21 mouse cellular contexts compared by ENCODE assay signal in the genomic region with DNA sequence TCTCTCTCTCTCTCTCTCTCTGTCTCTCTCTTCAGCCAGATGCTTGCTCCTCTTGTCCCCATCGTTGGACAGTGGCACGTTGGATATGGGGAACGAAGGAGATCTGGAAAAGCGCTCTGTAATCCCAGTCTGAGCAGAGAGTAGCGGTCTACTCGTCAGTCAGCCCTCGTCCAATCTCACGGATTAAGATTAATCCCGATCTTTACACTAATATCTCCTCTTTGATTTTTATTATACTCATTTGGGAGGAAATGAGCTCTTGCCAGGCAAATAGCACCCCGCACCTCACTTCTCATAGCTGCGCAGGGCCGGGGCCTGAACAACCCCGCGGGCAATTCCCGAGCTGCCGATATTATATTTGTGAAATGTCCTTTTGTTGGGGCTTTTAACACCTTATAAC. TPM values are rescaled to one million over a fixed set of nuclear protein-coding genes. Genes with fewer than 3 reads are reported as not detected.
A peak's percentile ranks its signal among the peaks of the same experiment; 100 is the strongest.
DNase-seq lines count a peak whose midpoint lies in the region; ATAC-seq and TF ChIP-seq lines count a peak whose summit lies in the region.
"Had no signal": no experiment of that assay in that cellular context is flagged by ENCODE, and none has a peak within 500 bp of the region (broad histone marks: within the 10 kb centered on the region; RNA-seq: fewer than 3 reads in every experiment).

No protein-coding gene starts in this region.

- H3K4me3 ChIP-seq in hindbrain, embryonic 11.5 days (ENCODE audit: low read depth, low read length) = no peak overlapping the region
- H3K4me3 ChIP-seq in hindbrain, embryonic 12.5 days = no peak overlapping the region
- peak overlapping the region; percentile 29; the same call in 1 of the 2 replicates for H3K4me3 ChIP-seq in hindbrain, postnatal 0 days (ENCODE audit: low read length)
- H3K4me3 ChIP-seq in lung, postnatal 0 days (ENCODE audit: low read depth, low read length) = no peak overlapping the region
- H3K4me3 ChIP-seq: heart, embryonic 13.5 days; left cerebral cortex, adult 2 months; megakaryocyte, embryonic 14.5 days; stomach, embryonic 15.5 days had no signal

- DNase-seq in embryo, embryonic 10.5 days (ENCODE audit: low spot score) = peak; percentile 55
- no peak for DNase-seq in embryo, embryonic 9.5 days (ENCODE audit: extremely low spot score)
- peak; percentile 49 for DNase-seq in hindbrain, embryonic 11.5 days (ENCODE audit: low spot score)
- DNase-seq in Muller cell, postnatal 12 days (ENCODE audit: inconsistent ontology term) = peak; percentile 64
- DNase-seq in hindbrain, postnatal 0 days (ENCODE audit: low spot score) = no peak
- DNase-seq in lung, postnatal 0 days (ENCODE audit: low spot score) = no peak
- DNase-seq: adrenal gland, postnatal 36 days; heart, postnatal 36 days; layer of hippocampus, adult 9-11 months; lung, adult 18-20 months; right cerebral cortex, postnatal 25 days; thymus, adult 18-20 months; thymus, postnatal 4 days had no signal

- H3K27me3 ChIP-seq in hindbrain, embryonic 11.5 days (ENCODE audit: control insufficient read depth, insufficient read depth, low read length) = peaks cover 83% of the 10 kb centered on the region
- peaks cover 94% of the 10 kb centered on the region for H3K27me3 ChIP-seq in hindbrain, embryonic 12.5 days
- peaks cover 45% of the 10 kb centered on the region for H3K27me3 ChIP-seq in hindbrain, postnatal 0 days (ENCODE audit: insufficient read depth, low read length)
- peaks cover 78% of the 10 kb centered on the region for H3K27me3 ChIP-seq in lung, postnatal 0 days (replicated peaks; ENCODE audit: insufficient read depth, low read length)

- WGBS in hindbrain, embryonic 11.5 days = 4% methylated on average over 16 of the region's 16 CpGs
- 4% methylated on average over 16 of the region's 16 CpGs for WGBS in hindbrain, embryonic 12.5 days
- WGBS in hindbrain, postnatal 0 days = 11% methylated on average over 16 of the region's 16 CpGs
- WGBS in lung, postnatal 0 days = 7% methylated on average over 16 of the region's 16 CpGs

- TF ChIP-seq CTCF in hindbrain, postnatal 0 days (IDR thresholded peaks at IDR 0.05; ENCODE audit: low read depth) = no peak
- no peak for TF ChIP-seq CTCF in lung, postnatal 0 days (IDR thresholded peaks at IDR 0.05)

- no peak overlapping the region for H3K9ac ChIP-seq in hindbrain, embryonic 11.5 days (ENCODE audit: low read depth, low read length)
- H3K9ac ChIP-seq in hindbrain, embryonic 12.5 days = no peak overlapping the region
- H3K9ac ChIP-seq in hindbrain, postnatal 0 days (replicated peaks; ENCODE audit: low read length) = no peak overlapping the region
- H3K9ac ChIP-seq in lung, postnatal 0 days (replicated peaks; ENCODE audit: low read depth) = no peak overlapping the region
- H3K9ac ChIP-seq: heart, embryonic 13.5 days; stomach, embryonic 15.5 days had no signal

- H3K27ac ChIP-seq in hindbrain, embryonic 11.5 days (ENCODE audit: low read depth, low read length) = no peak overlapping the region
- H3K27ac ChIP-seq in hindbrain, embryonic 12.5 days = no peak overlapping the region
- peak overlapping the region; percentile 70; the same call in 1 of the 2 replicates for H3K27ac ChIP-seq in hindbrain, postnatal 0 days
- H3K27ac ChIP-seq in lung, postnatal 0 days (ENCODE audit: low read length) = no peak overlapping the region
- H3K27ac ChIP-seq: heart, embryonic 13.5 days; left cerebral cortex, adult 2 months; stomach, embryonic 15.5 days had no signal

- no peaks in the 10 kb centered on the region for H3K36me3 ChIP-seq in hindbrain, embryonic 11.5 days (ENCODE audit: control insufficient read depth, insufficient read depth, low read length)
- no peaks in the 10 kb centered on the region for H3K36me3 ChIP-seq in hindbrain, embryonic 12.5 days
- no peaks in the 10 kb centered on the region for H3K36me3 ChIP-seq in hindbrain, postnatal 0 days (ENCODE audit: insufficient read depth, low read length)
- no peaks in the 10 kb centered on the region for H3K36me3 ChIP-seq in lung, postnatal 0 days (ENCODE audit: insufficient read depth, low read length)
- H3K36me3 ChIP-seq: heart, embryonic 13.5 days; stomach, embryonic 15.5 days had no signal

- H3K4me2 ChIP-seq in hindbrain, embryonic 11.5 days (replicated peaks; ENCODE audit: low read depth, low read length) = no peak overlapping the region
- no peak overlapping the region for H3K4me2 ChIP-seq in hindbrain, embryonic 12.5 days (replicated peaks)
- H3K4me2 ChIP-seq in hindbrain, postnatal 0 days (ENCODE audit: low read depth, low read length) = peak overlapping the region; percentile 52
- no peak overlapping the region for H3K4me2 ChIP-seq in lung, postnatal 0 days (replicated peaks; ENCODE audit: low read depth, low read length)
- H3K4me2 ChIP-seq: heart, embryonic 13.5 days; liver, embryonic 11.5 days; stomach, embryonic 15.5 days had no signal

- H3K9me3 ChIP-seq in hindbrain, embryonic 11.5 days (ENCODE audit: control insufficient read depth, low read length) = no peaks in the 10 kb centered on the region
- H3K9me3 ChIP-seq in hindbrain, embryonic 12.5 days (replicated peaks) = no peaks in the 10 kb centered on the region
- no peaks in the 10 kb centered on the region for H3K9me3 ChIP-seq in hindbrain, postnatal 0 days (ENCODE audit: low read length)
- H3K9me3 ChIP-seq in lung, postnatal 0 days (ENCODE audit: low read length) = no peaks in the 10 kb centered on the region
- H3K9me3 ChIP-seq: heart, embryonic 13.5 days; stomach, embryonic 15.5 days had no signal

- ATAC-seq in hindbrain, embryonic 11.5 days (ENCODE audit: low FRiP score) = no peak
- ATAC-seq in hindbrain, embryonic 12.5 days (ENCODE audit: low FRiP score) = no peak
- ATAC-seq in hindbrain, postnatal 0 days = no peak
- no peak for ATAC-seq in lung, postnatal 0 days

- TF ChIP-seq EP300 in lung, postnatal 0 days (IDR thresholded peaks at IDR 0.05) = no peak

- peaks cover 6% of the 10 kb centered on the region for H3K4me1 ChIP-seq in hindbrain, embryonic 11.5 days (replicated peaks; ENCODE audit: control insufficient read depth, insufficient read depth, low read length)
- peaks cover 17% of the 10 kb centered on the region for H3K4me1 ChIP-seq in hindbrain, embryonic 12.5 days
- 0 out of 2 replicates have a peak, but pooled peaks cover 2% of the 10 kb centered on the region for H3K4me1 ChIP-seq in hindbrain, postnatal 0 days (ENCODE audit: insufficient read depth, low read length)
- H3K4me1 ChIP-seq in lung, postnatal 0 days (ENCODE audit: insufficient read depth, low read depth, low read length) = no peaks in the 10 kb centered on the region

RNA-seq across cellular contexts. Expression of a gene that starts 6.6 kb away (rescaled TPM):
- polyA plus RNA-seq in hindbrain, embryonic 11.5 days (2014; fragmentation: Nextera tagmentation; extraction: Ambion mirVana) = 23.9 and 26.8 TPM in 2 replicates
- polyA plus RNA-seq in hindbrain, embryonic 12.5 days (2016; fragmentation: Nextera tagmentation; extraction: Ambion mirVana) = 17.9 and 20.1 TPM in 2 replicates
- 88.7 and 136 TPM in 2 replicates for total RNA-seq in hindbrain, postnatal 0 days (2014; rRNA removed)
- polyA plus RNA-seq in hindbrain, postnatal 0 days (2015; fragmentation: Nextera tagmentation; extraction: Ambion mirVana) = 68.7 and 82.3 TPM in 2 replicates
- not detected in 2 replicates for polyA plus RNA-seq in lung, postnatal 0 days (2015; fragmentation: Nextera tagmentation; extraction: Ambion mirVana)
- total RNA-seq: adrenal gland, postnatal 36 days; common myeloid progenitor, adult 5-6 weeks; gastrocnemius, adult 8-10 months; heart, postnatal 36 days had no signal

Comparison
In these comparisons a context has a peak if more than half of its experiments do, and no peak if none do; other contexts are left out.
1. DNase-seq: peak in embryo, embryonic 10.5 days (single experiment), hindbrain, embryonic 11.5 days (single experiment) and Muller cell, postnatal 12 days (single experiment); none in embryo, embryonic 9.5 days (single experiment), hindbrain, postnatal 0 days (single experiment) and lung, postnatal 0 days (single experiment).
2. RNA of a gene that starts 6.6 kb away (polyA plus RNA-seq): 68.7 to 82.3 TPM in hindbrain, postnatal 0 days, 23.9 to 26.8 TPM in hindbrain, embryonic 11.5 days and 17.9 to 20.1 TPM in hindbrain, embryonic 12.5 days; not detected in lung, postnatal 0 days; every median in the first group is over 10 times any median in the second.